Mouse (Mus musculus): Measurements from ENCODE around the gene Erv3. TPM values are rescaled to one million over a fixed set of nuclear protein-coding genes. Genes with fewer than 3 reads are reported as not detected.
A peak's percentile ranks its signal among the peaks of the same experiment; 100 is the strongest.
"Not testable (repeated sequence)": the region's sequence is repeated elsewhere in the genome, so short reads cannot be mapped to it uniquely, and the experiment has no call there.

Gene Erv3
- polyA plus RNA-seq, 1 experiment = not detected

DNA sequence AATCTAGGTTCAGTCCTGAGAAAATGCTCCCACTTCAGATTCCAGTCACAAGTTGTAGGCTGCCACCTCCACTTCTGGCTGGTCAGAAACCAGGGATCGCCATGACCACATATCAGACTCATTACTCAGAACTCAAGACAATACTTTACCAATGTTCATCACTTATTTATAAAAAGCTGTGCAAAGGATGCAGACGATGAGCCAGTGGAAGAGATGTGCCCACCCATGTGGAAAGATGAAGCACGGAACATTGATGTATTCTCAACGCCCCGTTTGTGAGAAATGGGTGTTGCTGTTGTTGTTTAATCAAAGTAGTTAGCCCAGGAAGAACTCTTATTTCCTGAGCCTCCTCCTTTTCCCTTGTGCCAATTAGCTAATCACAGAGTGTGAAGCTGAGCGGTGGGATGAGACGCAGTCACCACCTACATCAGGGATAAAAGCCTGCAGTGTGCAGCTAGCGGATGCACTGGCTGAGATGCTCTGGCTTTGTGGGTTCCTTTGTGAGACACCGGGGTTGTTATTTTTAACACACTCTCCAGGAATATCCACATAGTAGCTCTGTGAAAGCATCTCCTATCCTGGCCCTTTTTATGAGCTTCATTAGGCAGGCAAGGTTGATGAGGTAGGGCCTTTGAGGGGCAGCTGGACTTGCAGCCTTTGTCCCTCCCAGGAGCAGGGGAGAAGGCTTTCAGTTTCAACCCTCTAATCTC is 18.8 kb downstream of the Erv3 start:
- TF ChIP-seq CTCF (conservative IDR thresholded peaks at IDR 0.05; ENCODE audit: insufficient read depth, insufficient read length, low read depth, low read length) (no peak), POLR2A (IDR thresholded peaks at IDR 0.05; ENCODE audit: low read depth, low read length) (no peak)
- Histone ChIP-seq H3K27me3 (replicated peaks; ENCODE audit: control insufficient read depth, insufficient read depth, low read length) (no peaks in the 10 kb centered on the region), H3K36me3 (ENCODE audit: control insufficient read depth, insufficient read depth, low read length) (no peaks in the 10 kb centered on the region), H3K4me3 (ENCODE audit: insufficient read depth, low read depth, low read length) (no peak overlapping the region), H3K27ac (ENCODE audit: insufficient read depth, low read depth, low read length) (no peak overlapping the region), H3K4me1 (ENCODE audit: control insufficient read depth, insufficient read depth, low read length) (no peaks in the 10 kb centered on the region)
- 28% methylated on average over 9 of the region's 9 CpGs for WGBS
- no peak for DNase-seq

DNA sequence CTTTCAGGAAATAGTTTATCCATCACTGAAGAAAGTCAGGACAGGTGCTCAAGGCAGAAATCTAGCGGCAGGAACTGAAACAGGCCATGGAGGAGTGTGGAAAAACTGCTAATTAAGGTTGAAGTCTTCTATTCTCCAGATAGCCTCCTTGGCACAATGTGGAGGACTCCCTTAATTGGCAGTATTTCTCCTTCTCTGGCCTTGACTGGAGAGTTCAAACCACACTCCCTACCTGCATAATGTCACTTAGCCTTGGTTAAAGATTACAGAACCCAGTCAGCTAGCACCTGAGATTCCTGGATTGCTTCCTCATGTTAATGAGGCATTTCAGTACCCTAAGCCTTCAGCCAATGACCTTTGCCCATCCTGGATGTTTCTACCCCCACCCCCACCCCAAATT is 25.3 kb downstream of the Erv3 start:
- TF ChIP-seq POLR2A (IDR thresholded peaks at IDR 0.05; ENCODE audit: low read depth, low read length) = no peak
- TF ChIP-seq CTCF (conservative IDR thresholded peaks at IDR 0.05; ENCODE audit: insufficient read depth, insufficient read length, low read depth, low read length) = no peak
- H3K4me3 ChIP-seq (ENCODE audit: insufficient read depth, low read depth, low read length) = no peak overlapping the region
- H3K27me3 ChIP-seq (replicated peaks; ENCODE audit: control insufficient read depth, insufficient read depth, low read length) = no peaks in the 10 kb centered on the region
- peaks cover 5% of the 10 kb centered on the region for H3K4me1 ChIP-seq (ENCODE audit: control insufficient read depth, insufficient read depth, low read length)
- peak; percentile 86 for DNase-seq
- H3K36me3 ChIP-seq (ENCODE audit: control insufficient read depth, insufficient read depth, low read length) = no peaks in the 10 kb centered on the region
- no peak overlapping the region for H3K27ac ChIP-seq (ENCODE audit: insufficient read depth, low read depth, low read length)
- 48% methylated on average over 1 of the region's 1 CpGs for WGBS

DNA sequence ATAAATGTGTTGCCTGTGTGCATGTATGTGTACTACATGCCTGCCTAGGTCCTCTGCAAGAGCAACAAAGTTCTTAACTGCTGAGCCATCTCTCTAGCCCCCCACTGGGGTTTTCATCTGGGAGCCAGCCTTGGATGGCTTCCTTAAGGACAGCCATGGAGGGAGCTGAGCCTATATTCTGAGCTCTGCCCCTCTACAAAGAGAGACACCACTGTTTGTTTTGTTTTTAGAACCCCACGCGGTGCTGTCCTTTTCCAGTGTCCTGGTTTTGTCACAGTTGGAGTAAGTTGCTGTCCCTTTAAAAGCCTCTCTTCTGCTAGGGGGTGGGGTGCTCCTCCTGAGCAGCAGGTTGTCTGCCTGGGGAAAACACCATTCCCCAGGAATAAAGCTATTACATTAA is 27.7 kb downstream of the Erv3 start:
- Histone ChIP-seq H3K36me3 (ENCODE audit: control insufficient read depth, insufficient read depth, low read length) (no peaks in the 10 kb centered on the region), H3K4me1 (ENCODE audit: control insufficient read depth, insufficient read depth, low read length) (peaks cover 5% of the 10 kb centered on the region), H3K27ac (ENCODE audit: insufficient read depth, low read depth, low read length) (no peak overlapping the region), H3K4me3 (ENCODE audit: insufficient read depth, low read depth, low read length) (no peak overlapping the region), H3K27me3 (replicated peaks; ENCODE audit: control insufficient read depth, insufficient read depth, low read length) (no peaks in the 10 kb centered on the region)
- DNase-seq = peak; percentile 8
- TF ChIP-seq CTCF (conservative IDR thresholded peaks at IDR 0.05; ENCODE audit: insufficient read depth, insufficient read length, low read depth, low read length) = no peak
- TF ChIP-seq POLR2A (IDR thresholded peaks at IDR 0.05; ENCODE audit: low read depth, low read length) = no peak
- 51% methylated on average over 2 of the region's 2 CpGs for WGBS

DNA sequence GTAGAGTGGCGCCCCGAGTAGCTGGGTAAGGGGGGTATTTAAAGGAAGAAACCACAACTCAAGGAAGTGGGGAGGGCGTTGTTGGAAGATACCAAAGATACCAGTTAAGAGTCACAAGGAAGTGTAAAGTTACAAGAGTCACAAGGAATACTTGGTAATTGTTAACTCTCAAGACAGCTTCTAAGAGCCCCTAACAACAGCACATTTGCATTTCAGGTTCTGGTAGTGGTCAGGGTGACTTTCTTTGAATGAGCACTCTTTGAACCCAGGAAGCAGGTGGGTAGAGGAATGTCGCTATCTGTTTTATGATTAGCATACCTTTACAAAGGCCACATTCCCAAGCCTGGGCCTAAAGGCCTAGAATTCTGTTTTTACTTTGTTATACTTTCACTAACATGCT is 28.6 kb downstream of the Erv3 start:
- 73% methylated on average over 4 of the region's 4 CpGs for WGBS
- DNase-seq; H3K36me3 ChIP-seq (ENCODE audit: control insufficient read depth, insufficient read depth, low read length); H3K4me3 ChIP-seq (ENCODE audit: insufficient read depth, low read depth, low read length); H3K27ac ChIP-seq (ENCODE audit: insufficient read depth, low read depth, low read length); H3K27me3 ChIP-seq (replicated peaks; ENCODE audit: control insufficient read depth, insufficient read depth, low read length); H3K4me1 ChIP-seq (ENCODE audit: control insufficient read depth, insufficient read depth, low read length): not testable (repeated sequence)

DNA sequence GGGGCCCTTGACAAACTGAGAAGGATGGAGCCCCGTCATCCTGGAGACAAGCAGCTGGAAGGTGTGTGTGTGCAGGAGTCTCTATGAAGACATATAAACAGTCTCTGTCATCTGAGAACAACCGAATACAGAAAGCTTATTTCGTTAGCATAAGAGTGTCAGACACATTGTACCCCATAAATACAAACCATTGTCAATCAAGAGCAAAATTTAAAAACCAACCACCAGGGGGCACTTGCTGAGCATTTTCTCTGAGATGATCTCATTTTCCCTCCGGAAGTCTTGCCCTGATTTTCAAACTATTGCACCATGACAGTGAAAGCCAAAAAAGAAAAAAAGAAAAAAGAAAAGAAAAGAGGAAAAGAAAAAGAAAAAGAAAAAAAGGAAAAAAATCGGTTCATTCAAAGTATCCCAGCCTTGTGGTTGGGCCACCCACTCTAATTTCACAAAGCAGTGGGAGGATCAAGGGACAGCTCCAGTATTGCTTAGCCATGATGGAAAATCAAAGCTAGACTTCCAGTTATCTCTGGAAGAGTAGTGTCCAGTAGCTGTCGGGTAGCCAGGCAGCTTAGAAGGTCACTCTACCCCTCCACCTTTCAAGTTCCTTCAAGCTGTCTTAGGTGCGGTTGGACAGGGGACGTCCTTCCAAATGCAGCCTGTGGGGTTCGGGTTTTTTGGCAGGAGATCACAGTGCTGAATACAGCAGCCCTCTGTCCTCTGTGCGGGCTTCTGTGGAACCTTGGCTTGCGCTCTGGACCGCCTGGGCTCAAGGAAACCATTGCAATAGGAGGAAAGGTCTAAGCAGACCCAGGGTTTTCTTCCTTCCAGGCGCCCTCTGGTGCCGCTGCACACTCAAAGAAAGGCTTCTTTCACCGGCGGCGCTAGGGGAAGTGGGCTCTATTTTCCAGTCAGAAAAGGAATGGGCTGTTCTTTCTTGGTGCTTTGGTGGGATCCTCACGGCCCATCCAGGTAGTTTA is 31.3 kb downstream of the Erv3 start:
- H3K36me3 ChIP-seq (ENCODE audit: control insufficient read depth, insufficient read depth, low read length) = no peaks in the 10 kb centered on the region
- peak; percentile 73 for DNase-seq
- no peaks in the 10 kb centered on the region for H3K4me1 ChIP-seq (ENCODE audit: control insufficient read depth, insufficient read depth, low read length)
- 54% methylated on average over 18 of the region's 18 CpGs for WGBS
- no peak overlapping the region for H3K27ac ChIP-seq (ENCODE audit: insufficient read depth, low read depth, low read length)
- no peaks in the 10 kb centered on the region for H3K27me3 ChIP-seq (replicated peaks; ENCODE audit: control insufficient read depth, insufficient read depth, low read length)
- TF ChIP-seq POLR2A (IDR thresholded peaks at IDR 0.05; ENCODE audit: low read depth, low read length) (no peak), CTCF (conservative IDR thresholded peaks at IDR 0.05; ENCODE audit: insufficient read depth, insufficient read length, low read depth, low read length) (0 out of 2 replicates have a peak, but pooled peaks have one; percentile 19)
- H3K4me3 ChIP-seq (ENCODE audit: insufficient read depth, low read depth, low read length) = no peak overlapping the region

DNA sequence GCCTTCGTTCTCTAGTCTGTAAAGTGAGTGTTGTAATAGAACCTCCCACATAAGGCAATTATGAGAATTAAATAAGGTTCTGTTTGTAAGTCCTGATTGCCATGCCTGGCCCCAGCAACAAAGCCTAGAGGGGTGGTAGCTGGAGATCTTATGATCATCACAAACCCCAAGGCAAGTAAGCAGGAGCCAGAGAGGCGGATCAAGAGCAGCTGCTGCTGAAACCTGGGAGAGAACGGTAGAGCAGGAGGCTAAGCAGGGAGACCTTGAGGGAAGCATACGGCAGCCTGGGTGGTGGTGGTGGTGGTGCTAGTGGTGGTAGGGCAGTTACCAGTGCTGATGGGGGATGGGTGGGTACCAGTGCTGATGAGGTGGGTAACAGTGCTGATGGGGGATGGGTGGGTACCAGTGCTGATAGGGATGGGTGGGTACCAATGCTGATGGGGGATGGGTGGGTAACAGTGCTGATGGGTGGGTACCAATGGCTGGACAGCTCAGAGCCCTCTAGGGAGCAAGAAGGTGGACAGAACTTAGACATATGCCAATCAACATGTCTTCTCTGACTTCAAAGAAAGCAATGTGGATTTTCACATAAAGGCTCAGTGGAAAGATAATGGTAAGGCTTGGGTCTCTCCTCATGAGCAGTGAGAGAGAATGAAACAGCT is 32.4 kb downstream of the Erv3 start:
- no peaks in the 10 kb centered on the region for H3K27me3 ChIP-seq (replicated peaks; ENCODE audit: control insufficient read depth, insufficient read depth, low read length)
- WGBS = 94% methylated on average over 4 of the region's 4 CpGs
- no peaks in the 10 kb centered on the region for H3K36me3 ChIP-seq (ENCODE audit: control insufficient read depth, insufficient read depth, low read length)
- TF ChIP-seq CTCF (conservative IDR thresholded peaks at IDR 0.05; ENCODE audit: insufficient read depth, insufficient read length, low read depth, low read length) (no peak), POLR2A (IDR thresholded peaks at IDR 0.05; ENCODE audit: low read depth, low read length) (no peak)
- DNase-seq = no peak
- no peaks in the 10 kb centered on the region for H3K4me1 ChIP-seq (ENCODE audit: control insufficient read depth, insufficient read depth, low read length)
- H3K27ac ChIP-seq (ENCODE audit: insufficient read depth, low read depth, low read length) = no peak overlapping the region
- no peak overlapping the region for H3K4me3 ChIP-seq (ENCODE audit: insufficient read depth, low read depth, low read length)

DNA sequence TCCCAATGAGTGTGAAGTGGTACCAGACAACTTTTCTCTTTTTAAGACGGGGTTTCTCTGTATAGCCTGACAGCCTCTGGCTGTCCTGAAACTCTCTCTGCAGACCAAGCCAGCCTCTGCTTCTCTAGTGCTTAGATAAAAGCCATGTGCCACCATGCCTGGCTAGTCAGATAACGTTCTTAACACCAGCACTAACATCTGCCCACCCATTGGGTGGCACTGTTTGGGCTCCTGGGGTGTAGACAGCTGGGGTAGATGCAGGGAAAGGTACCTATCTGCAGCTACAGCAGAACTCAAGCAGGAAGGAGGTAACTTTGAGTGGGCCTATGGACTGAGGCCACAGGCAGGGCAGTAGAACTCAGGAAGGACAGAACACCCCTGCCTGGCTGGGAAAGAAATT is 34.0 kb downstream of the Erv3 start:
- no peaks in the 10 kb centered on the region for H3K4me1 ChIP-seq (ENCODE audit: control insufficient read depth, insufficient read depth, low read length)
- WGBS = 64% methylated on average over 2 of the region's 2 CpGs
- H3K4me3 ChIP-seq (ENCODE audit: insufficient read depth, low read depth, low read length) = no peak overlapping the region
- DNase-seq = no peak
- no peaks in the 10 kb centered on the region for H3K36me3 ChIP-seq (ENCODE audit: control insufficient read depth, insufficient read depth, low read length)
- H3K27me3 ChIP-seq (replicated peaks; ENCODE audit: control insufficient read depth, insufficient read depth, low read length) = no peaks in the 10 kb centered on the region
- no peak overlapping the region for H3K27ac ChIP-seq (ENCODE audit: insufficient read depth, low read depth, low read length)
- TF ChIP-seq POLR2A (IDR thresholded peaks at IDR 0.05; ENCODE audit: low read depth, low read length) (no peak), CTCF (conservative IDR thresholded peaks at IDR 0.05; ENCODE audit: insufficient read depth, insufficient read length, low read depth, low read length) (no peak)
